Comparison of ENCODE assay signal across 35 mouse cellular contexts in genomic region chr2:163209139-163209538, GRCm38 (mm10). TPM values are rescaled to one million over a fixed set of nuclear protein-coding genes. Genes with fewer than 3 reads are reported as not detected.
DNase-seq lines count a peak whose midpoint lies in the region; ATAC-seq lines count a peak whose summit lies in the region.
"Had no signal": no experiment of that assay in that cellular context is flagged by ENCODE, and none has a peak within 500 bp of the region (broad histone marks: within the 10 kb centered on the region; RNA-seq: fewer than 3 reads in every experiment).

No protein-coding gene starts in this region.

- H3K9me3 ChIP-seq in forebrain, embryonic 13.5 days (replicated peaks) = no peaks in the 10 kb centered on the region
- H3K9me3 ChIP-seq: heart, embryonic 10.5 days; heart, embryonic 15.5 days; intestine, embryonic 15.5 days; limb, embryonic 10.5 days; liver, embryonic 13.5 days; midbrain, embryonic 12.5 days; neural tube, embryonic 12.5 days had no signal

- H3K36me3 ChIP-seq in forebrain, embryonic 13.5 days (ENCODE audit: poor library complexity, severe bottlenecking) = 0 out of 2 replicates have a peak, but pooled peaks cover 7% of the 10 kb centered on the region
- H3K36me3 ChIP-seq: heart, embryonic 10.5 days; heart, embryonic 15.5 days; hindbrain, embryonic 12.5 days; intestine, embryonic 15.5 days; limb, embryonic 10.5 days; limb, embryonic 15.5 days; liver, embryonic 13.5 days; neural tube, embryonic 12.5 days had no signal

- peaks cover 6% of the 10 kb centered on the region; the same call in 1 of the 2 replicates for H3K27me3 ChIP-seq in forebrain, embryonic 13.5 days

- H3K4me2 ChIP-seq in forebrain, embryonic 13.5 days = no peak overlapping the region
- H3K4me2 ChIP-seq: heart, embryonic 15.5 days; hindbrain, embryonic 12.5 days; intestine, embryonic 15.5 days; limb, embryonic 15.5 days; liver, embryonic 13.5 days; midbrain, embryonic 12.5 days; neural tube, embryonic 12.5 days had no signal

- peaks cover 21% of the 10 kb centered on the region for H3K4me1 ChIP-seq in forebrain, embryonic 13.5 days

- WGBS in forebrain, embryonic 13.5 days = 81% methylated on average over 8 of the region's 8 CpGs

- ATAC-seq in forebrain, embryonic 13.5 days = no peak
- ATAC-seq: CD4-positive, CD25-positive, alpha-beta regulatory T cell, adult 4 months; forebrain, postnatal 0 days; hindbrain, postnatal 0 days; intestine, embryonic 15.5 days; lung, postnatal 0 days had no signal

- H3K4me3 ChIP-seq in forebrain, embryonic 13.5 days = no peak overlapping the region
- H3K4me3 ChIP-seq: erythroblast, embryonic 14.5 days; heart, embryonic 10.5 days; heart, embryonic 15.5 days; hindbrain, embryonic 12.5 days; intestine, embryonic 15.5 days; limb, embryonic 10.5 days; limb, embryonic 15.5 days; liver, embryonic 13.5 days; megakaryocyte, embryonic 14.5 days; midbrain, embryonic 12.5 days; myocyte; neural tube, embryonic 12.5 days had no signal

- peak; percentile 28 for DNase-seq in layer of hippocampus, adult 11-12 months (ENCODE audit: low spot score)
- DNase-seq in layer of hippocampus, postnatal 14 days (ENCODE audit: low spot score in 2 of 2) = no peak
- DNase-seq in right cerebral cortex, adult 18-20 months = peak; percentile 67
- no peak for DNase-seq in right cerebral cortex, postnatal 4 days
- DNase-seq in right cerebral cortex, adult 2 months (ENCODE audit: low spot score in 2 of 2) = peak; percentile 75 to 78
- DNase-seq in spleen, postnatal 14 days (ENCODE audit: low spot score in 2 of 2) = no peak
- DNase-seq: adrenal gland, postnatal 14 days; cerebellum, adult 11-12 months; cerebellum, postnatal 10 days; forebrain, postnatal 0 days; gastrocnemius, postnatal 10 days; heart, postnatal 36 days; kidney, adult 2 months; kidney, postnatal 36 days; liver, embryonic 13.5 days; lung, adult 18-20 months; lung, postnatal 4 days; thymus, postnatal 14 days had no signal

- H3K27ac ChIP-seq in forebrain, embryonic 13.5 days = no peak overlapping the region
- H3K27ac ChIP-seq: heart, embryonic 10.5 days; heart, embryonic 15.5 days; hindbrain, embryonic 12.5 days; hindbrain, postnatal 0 days; intestine, embryonic 15.5 days; limb, embryonic 10.5 days; limb, embryonic 15.5 days; liver, embryonic 13.5 days; midbrain, embryonic 12.5 days; neural tube, embryonic 12.5 days had no signal

- H3K9ac ChIP-seq in forebrain, embryonic 13.5 days = no peak overlapping the region
- H3K9ac ChIP-seq: forebrain, postnatal 0 days; heart, embryonic 15.5 days; hindbrain, embryonic 12.5 days; intestine, embryonic 15.5 days; limb, embryonic 15.5 days; liver, embryonic 13.5 days; midbrain, embryonic 12.5 days; neural tube, embryonic 12.5 days had no signal

RNA-seq across cellular contexts. Expression of gene Tox2, which starts 6.2 kb away (rescaled TPM):
- total RNA-seq in layer of hippocampus, postnatal 14 days (2021) = 10 to 100 TPM; 19.1 to 21.1 TPM
- 17.9 and 20.6 TPM in 2 replicates for polyA plus RNA-seq in forebrain, embryonic 13.5 days (2015; fragmentation: Nextera tagmentation; extraction: Ambion mirVana)
- total RNA-seq: common myeloid progenitor, adult 5-6 weeks; granulocyte monocyte progenitor cell, adult 5-6 weeks had no signal

Comparison
In these comparisons a context has a peak if more than half of its experiments do, and no peak if none do; other contexts are left out.
1. DNase-seq: peak in layer of hippocampus, adult 11-12 months (single experiment), right cerebral cortex, adult 18-20 months (single experiment) and right cerebral cortex, adult 2 months (2 of 2); none in layer of hippocampus, postnatal 14 days (0 of 2), right cerebral cortex, postnatal 4 days (single experiment) and spleen, postnatal 14 days (0 of 2).